Comparison of ENCODE assay signal across 8 mouse cellular contexts in genomic region chr16:35302441-35303280, GRCm38 (mm10).
DNase-seq lines count a peak whose midpoint lies in the region; ATAC-seq and TF ChIP-seq lines count a peak whose summit lies in the region.

No protein-coding gene starts in this region.

- no peak overlapping the region for H3K27ac ChIP-seq in lung, postnatal 0 days (ENCODE audit: low read length)

- 42% methylated on average over 7 of the region's 7 CpGs for WGBS in lung, postnatal 0 days

- no peaks in the 10 kb centered on the region for H3K4me1 ChIP-seq in lung, postnatal 0 days (ENCODE audit: insufficient read depth, low read depth, low read length)

- peak; percentile 57 for DNase-seq in adrenal gland, postnatal 14 days
- DNase-seq in adrenal gland, postnatal 4 days (ENCODE audit: low spot score in 2 of 2) = no peak
- peak; percentile 36 for DNase-seq in lung, postnatal 0 days (ENCODE audit: low spot score)
- DNase-seq in lung, postnatal 25 days (ENCODE audit: low spot score) = no peak
- no peak for DNase-seq in cerebellum, postnatal 36 days
- DNase-seq in right cerebral cortex, adult 2 months (ENCODE audit: low spot score in 2 of 2) = no peak

- H3K4me2 ChIP-seq in lung, postnatal 0 days (replicated peaks; ENCODE audit: low read depth, low read length) = no peak overlapping the region

- no peak for TF ChIP-seq EP300 in lung, postnatal 0 days (IDR thresholded peaks at IDR 0.05)

- no peaks in the 10 kb centered on the region for H3K36me3 ChIP-seq in lung, postnatal 0 days (ENCODE audit: insufficient read depth, low read length)

- no peak for TF ChIP-seq CTCF in lung, postnatal 0 days (IDR thresholded peaks at IDR 0.05)

- no peak overlapping the region for H3K4me3 ChIP-seq in lung, postnatal 0 days (ENCODE audit: low read depth, low read length)

- H3K9ac ChIP-seq in lung, postnatal 0 days (replicated peaks; ENCODE audit: low read depth) = no peak overlapping the region

- ATAC-seq in lung, postnatal 0 days = peak; percentile 50; the same call in 1 of the 2 replicates
- ATAC-seq in common myeloid progenitor, adult 5-6 weeks (replicated peaks; ENCODE audit: low read depth, poor library complexity, severe bottlenecking) = peak; percentile 56; the same call in 1 of the 2 replicates
- ATAC-seq in megakaryocyte-erythroid progenitor cell, adult 5-6 weeks (replicated peaks; ENCODE audit: low FRiP score, low TSS enrichment, poor library complexity, severe bottlenecking) = peak; percentile 41; the same call in 1 of the 2 replicates

- no peaks in the 10 kb centered on the region for H3K27me3 ChIP-seq in lung, postnatal 0 days (replicated peaks; ENCODE audit: insufficient read depth, low read length)

- H3K9me3 ChIP-seq in lung, postnatal 0 days (ENCODE audit: low read length) = no peaks in the 10 kb centered on the region

Comparison
In these comparisons a context has a peak if more than half of its experiments do, and no peak if none do; other contexts are left out.
1. DNase-seq: peak in adrenal gland, postnatal 14 days (single experiment) and lung, postnatal 0 days (single experiment); none in adrenal gland, postnatal 4 days (0 of 2), lung, postnatal 25 days (single experiment), cerebellum, postnatal 36 days (0 of 2) and right cerebral cortex, adult 2 months (0 of 2).
2. Peak in every context shown above with its lines, with median percentiles within 50 percentile points of each other: ATAC-seq.